Mouse (Mus musculus): ENCODE results near the gene Tmem265. TPM values are rescaled to one million over a fixed set of nuclear protein-coding genes. Genes with fewer than 3 reads are reported as not detected.

The Tmem265 gene
- polyA plus RNA-seq, 2 experiments = 2.4 to 7.1 TPM

- 24% methylated on average over 7 of the region's 7 CpGs for WGBS
- no peak for ATAC-seq (ENCODE audit: low FRiP score, low read depth)
- Histone ChIP-seq H3K4me1 (ENCODE audit: control insufficient read depth, insufficient read depth, low read length) (peaks cover 18% of the 10 kb centered on the region), H3K4me3 (replicated peaks; ENCODE audit: low read length) (peak overlapping the region; percentile 72), H3K27ac (replicated peaks; ENCODE audit: low read depth, low read length) (0 out of 2 replicates have a peak overlapping the region, but pooled peaks have one; percentile 55), H3K36me3 (ENCODE audit: control insufficient read depth, insufficient read depth, low read length) (peaks cover 29% of the 10 kb centered on the region), H3K4me2 (replicated peaks; ENCODE audit: low read depth, low read length, severe bottlenecking) (peak overlapping the region; percentile 89), H3K9ac (ENCODE audit: low read depth, low read length, severe bottlenecking) (peak overlapping the region; percentile 78), H3K27me3 (ENCODE audit: control insufficient read depth, insufficient read depth, low read length) (no peaks in the 10 kb centered on the region), H3K9me3 (ENCODE audit: control insufficient read depth, low read length) (no peaks in the 10 kb centered on the region)
- no peak for DNase-seq (ENCODE audit: low spot score)
- no peak for TF ChIP-seq POLR2A (IDR thresholded peaks at IDR 0.05; ENCODE audit: borderline replicate concordance, extremely low read depth, insufficient read depth, insufficient read length)
These were observed 12.9 kb downstream of the Tmem265 start for GRCm38 (mm10) chr7:127574115-127574514.

GRCm38 (mm10) chr7:127583260-127583659, 22.1 kb downstream of the Tmem265 start:
- Histone ChIP-seq H3K4me2 (replicated peaks; ENCODE audit: low read depth, low read length, severe bottlenecking) (no peak overlapping the region), H3K9ac (ENCODE audit: low read depth, low read length, severe bottlenecking) (no peak overlapping the region), H3K9me3 (ENCODE audit: control insufficient read depth, low read length) (no peaks in the 10 kb centered on the region), H3K27me3 (ENCODE audit: control insufficient read depth, insufficient read depth, low read length) (no peaks in the 10 kb centered on the region), H3K36me3 (ENCODE audit: control insufficient read depth, insufficient read depth, low read length) (peaks cover 67% of the 10 kb centered on the region), H3K4me1 (ENCODE audit: control insufficient read depth, insufficient read depth, low read length) (peaks cover 5% of the 10 kb centered on the region; the same call in 1 of the 2 replicates), H3K27ac (replicated peaks; ENCODE audit: low read depth, low read length) (no peak overlapping the region), H3K4me3 (replicated peaks; ENCODE audit: low read length) (no peak overlapping the region)
- WGBS = 91% methylated on average over 6 of the region's 6 CpGs
- DNase-seq (ENCODE audit: low spot score) (no peak), ATAC-seq (ENCODE audit: low FRiP score, low read depth) (no peak)
- TF ChIP-seq POLR2A (IDR thresholded peaks at IDR 0.05; ENCODE audit: borderline replicate concordance, extremely low read depth, insufficient read depth, insufficient read length) = no peak

- no peak for DNase-seq (ENCODE audit: low spot score)
- Histone ChIP-seq H3K36me3 (ENCODE audit: control insufficient read depth, insufficient read depth, low read length) (peaks cover 57% of the 10 kb centered on the region), H3K4me3 (replicated peaks; ENCODE audit: low read length) (no peak overlapping the region), H3K27me3 (ENCODE audit: control insufficient read depth, insufficient read depth, low read length) (no peaks in the 10 kb centered on the region), H3K4me1 (ENCODE audit: control insufficient read depth, insufficient read depth, low read length) (peaks cover 10% of the 10 kb centered on the region; the same call in 1 of the 2 replicates), H3K27ac (replicated peaks; ENCODE audit: low read depth, low read length) (no peak overlapping the region), H3K9me3 (ENCODE audit: control insufficient read depth, low read length) (no peaks in the 10 kb centered on the region), H3K9ac (ENCODE audit: low read depth, low read length, severe bottlenecking) (no peak overlapping the region), H3K4me2 (replicated peaks; ENCODE audit: low read depth, low read length, severe bottlenecking) (no peak overlapping the region)
- no peak for TF ChIP-seq POLR2A (IDR thresholded peaks at IDR 0.05; ENCODE audit: borderline replicate concordance, extremely low read depth, insufficient read depth, insufficient read length)
- no peak for ATAC-seq (ENCODE audit: low FRiP score, low read depth)
- 77% methylated on average over 7 of the region's 7 CpGs for WGBS
These were observed 23.8 kb downstream of the Tmem265 start for GRCm38 (mm10) chr7:127585031-127585430.

- Histone ChIP-seq H3K27me3 (ENCODE audit: control insufficient read depth, insufficient read depth, low read length) (no peaks in the 10 kb centered on the region), H3K27ac (replicated peaks; ENCODE audit: low read depth, low read length) (no peak overlapping the region), H3K9ac (ENCODE audit: low read depth, low read length, severe bottlenecking) (no peak overlapping the region), H3K36me3 (ENCODE audit: control insufficient read depth, insufficient read depth, low read length) (peaks cover 56% of the 10 kb centered on the region), H3K9me3 (ENCODE audit: control insufficient read depth, low read length) (no peaks in the 10 kb centered on the region), H3K4me1 (ENCODE audit: control insufficient read depth, insufficient read depth, low read length) (peaks cover 10% of the 10 kb centered on the region; the same call in 1 of the 2 replicates), H3K4me3 (replicated peaks; ENCODE audit: low read length) (no peak overlapping the region), H3K4me2 (replicated peaks; ENCODE audit: low read depth, low read length, severe bottlenecking) (no peak overlapping the region)
- no peak for DNase-seq (ENCODE audit: low spot score)
- no peak for TF ChIP-seq POLR2A (IDR thresholded peaks at IDR 0.05; ENCODE audit: borderline replicate concordance, extremely low read depth, insufficient read depth, insufficient read length)
- WGBS = 95% methylated on average over 6 of the region's 6 CpGs
- no peak for ATAC-seq (ENCODE audit: low FRiP score, low read depth)
These were observed 25.0 kb downstream of the Tmem265 start for GRCm38 (mm10) chr7:127586149-127586548.

GRCm38 (mm10) chr7:127587196-127587595, 26.0 kb downstream of the Tmem265 start:
- Histone ChIP-seq H3K27ac (replicated peaks; ENCODE audit: low read depth, low read length) (no peak overlapping the region), H3K4me3 (replicated peaks; ENCODE audit: low read length) (peak overlapping the region; percentile 91), H3K4me1 (ENCODE audit: control insufficient read depth, insufficient read depth, low read length) (peaks cover 10% of the 10 kb centered on the region; the same call in 1 of the 2 replicates), H3K9ac (ENCODE audit: low read depth, low read length, severe bottlenecking) (peak overlapping the region; percentile 34; the same call in 1 of the 2 replicates), H3K4me2 (replicated peaks; ENCODE audit: low read depth, low read length, severe bottlenecking) (peak overlapping the region; percentile 67), H3K9me3 (ENCODE audit: control insufficient read depth, low read length) (no peaks in the 10 kb centered on the region), H3K27me3 (ENCODE audit: control insufficient read depth, insufficient read depth, low read length) (no peaks in the 10 kb centered on the region), H3K36me3 (ENCODE audit: control insufficient read depth, insufficient read depth, low read length) (peaks cover 56% of the 10 kb centered on the region)
- 68% methylated on average over 5 of the region's 5 CpGs for WGBS
- ATAC-seq (ENCODE audit: low FRiP score, low read depth) = no peak
- TF ChIP-seq POLR2A (IDR thresholded peaks at IDR 0.05; ENCODE audit: borderline replicate concordance, extremely low read depth, insufficient read depth, insufficient read length) = no peak
- no peak for DNase-seq (ENCODE audit: low spot score)

Data from limb, embryonic 14.5 days (tissue).